Mouse (Mus musculus) heart, postnatal 0 days (tissue): Measurements from ENCODE around the gene Acap1. TPM values are rescaled to one million over a fixed set of nuclear protein-coding genes. Genes with fewer than 3 reads are reported as not detected.

ENCODE experiments used
- ATAC-seq: fragments of 200-750 bp; cut with Nextera tagmentation; 2 replicates; pipeline ENCODE4 v1.8.0; 2017; ENCODE audit warnings: low read depth, moderate number of reproducible peaks, moderate library complexity; ENCODE audit not compliant: insufficient read depth
- DNase-seq: peaks from one replicate; pipeline ENCODE4 v3.0.0-alpha.2; 2016; ENCODE audit warnings: low spot score
- H3K27ac ChIP-seq: fragments of 300-500 bp; sonication (generic); 2 replicates; pipeline ENCODE4 v1.5.1; 2014; ENCODE audit warnings: low read depth, mild to moderate bottlenecking
- H3K27me3 ChIP-seq: fragments of 300-500 bp; sonication (generic); 2 replicates; pipeline ENCODE4 v1.6.1; 2014; ENCODE audit warnings: low read length, mixed read lengths; ENCODE audit not compliant: control insufficient read depth, insufficient read depth
- H3K36me3 ChIP-seq: fragments of 300-500 bp; sonication (generic); replicated peaks from 2 replicates; pipeline ENCODE4 v1.6.1; 2014; ENCODE audit warnings: low read length, mixed read lengths; ENCODE audit not compliant: control insufficient read depth, insufficient read depth
- H3K4me1 ChIP-seq: fragments of 300-500 bp; sonication (generic); 2 replicates; pipeline ENCODE4 v1.6.1; 2014; ENCODE audit warnings: antibody characterized with exemption; ENCODE audit not compliant: control insufficient read depth, insufficient read depth
- H3K4me2 ChIP-seq: fragments of 300-500 bp; sonication (generic); 2 replicates; pipeline ENCODE4 v1.6.1; 2014; ENCODE audit warnings: low read depth, mild to moderate bottlenecking, low read length, moderate library complexity
- H3K4me3 ChIP-seq: fragments of 300-500 bp; sonication (generic); 2 replicates; pipeline ENCODE4 v1.5.1; 2014; ENCODE audit warnings: low read depth, low read length
- H3K9ac ChIP-seq: fragments of 300-500 bp; sonication (generic); replicated peaks from 2 replicates; pipeline ENCODE4 v1.6.1; 2014; ENCODE audit warnings: low read depth, low read length, mixed read lengths
- H3K9me3 ChIP-seq: fragments of 300-500 bp; sonication (generic); replicated peaks from 2 replicates; pipeline ENCODE4 v1.6.1; 2016; ENCODE audit warnings: low read length; ENCODE audit not compliant: control insufficient read depth
- CTCF ChIP-seq: IDR thresholded peaks from 2 replicates; pipeline ENCODE4 v1.5.1; 2016; ENCODE audit warnings: antibody characterized with exemption, control low read depth, low read depth
- EP300 ChIP-seq: IDR thresholded peaks from 2 replicates; pipeline ENCODE4 v1.6.1; 2016; ENCODE audit warnings: antibody characterized with exemption, low read depth
- WGBS: fragments of 180-500 bp; shearing (Covaris S2); extraction: QIAGEN DNeasy Blood & Tissue Kit; methylation state at CpG from one replicate; pipeline ENCODE4 v1.1.7; 2014; 5-methylcytosine and 5-hydroxymethylcytosine counted together
- polyA plus RNA-seq: library from polyadenylated mRNA; unstranded; fragments of >200 nt; fragmentation: Nextera tagmentation; extraction: Ambion mirVana; gene quantifications from 2 replicates; pipeline ENCODE4 v1.2.1, GENCODE M21; 2015
- total RNA-seq: library from RNA; depleted of rRNA; stranded (reverse); fragments of >200 nt; gene quantifications from 2 replicates; pipeline ENCODE4 v1.2.3, GENCODE M21; 2014; ENCODE audit warnings: low replicate concordance

The Acap1 gene
- total and polyA plus RNA-seq, 2 experiments from 2014 or later, result 2.5 TPM

- Histone ChIP-seq H3K27ac (peak overlapping the region; percentile 82), H3K4me3 (peak overlapping the region; percentile 64), H3K36me3 (no peaks in the 10 kb centered on the region), H3K9me3 (no peaks in the 10 kb centered on the region), H3K9ac (peak overlapping the region; percentile 70), H3K4me2 (peak overlapping the region; percentile 83), H3K4me1 (peaks cover 11% of the 10 kb centered on the region; the same call in 1 of the 2 replicates), H3K27me3 (peaks cover 33% of the 10 kb centered on the region)
- DNase-seq (no peak), ATAC-seq (no peak)
- WGBS, result 2% methylated on average over 7 of the region's 7 CpGs
- TF ChIP-seq CTCF, result no peak
- no peak; the same call in 1 of the 2 replicates for TF ChIP-seq EP300
Observed at GRCm38 (mm10) chr11:69838714-69839104, 56.6 kb downstream of the Acap1 start.

- WGBS, result under 1% methylated on average over 34 of the region's 34 CpGs
Observed at GRCm38 (mm10) chr11:69837952-69838713, 57.2 kb downstream of the Acap1 start, which contains the start of gene Tmem256. Gene Tmem256 (plus strand): TSS chr11:69838514.

GRCm38 (mm10) chr11:69837604-69837951, 57.8 kb downstream of the Acap1 start, which contains the start of gene Nlgn2:
Gene Nlgn2 (minus strand): TSS chr11:69837784.
- Histone ChIP-seq H3K4me1 (peaks cover 11% of the 10 kb centered on the region; the same call in 1 of the 2 replicates), H3K4me3 (peak within 1 kb of the TSS; percentile 64), H3K27ac (peak within 1 kb of the TSS; percentile 82), H3K9me3 (no peaks in the 10 kb centered on the region), H3K4me2 (peak within 1 kb of the TSS; percentile 83), H3K9ac (peak within 1 kb of the TSS; percentile 70), H3K36me3 (no peaks in the 10 kb centered on the region), H3K27me3 (peaks cover 41% of the 10 kb centered on the region)
- DNase-seq (no peak), ATAC-seq (peak; percentile 65)
- WGBS, result under 1% methylated on average over 21 of the region's 32 CpGs
- no peak; the same call in 1 of the 2 replicates for TF ChIP-seq CTCF
- TF ChIP-seq EP300, result no peak

More at GRCm38 (mm10) chr11:69837952-69838713, 57.2 kb downstream of the Acap1 start, which contains the start of gene Tmem256:
- 0 out of 2 replicates have a peak, but pooled peaks have one; percentile 1 for TF ChIP-seq CTCF
- peak; percentile 75 for TF ChIP-seq EP300
- H3K4me1 ChIP-seq, result peaks cover 11% of the 10 kb centered on the region; the same call in 1 of the 2 replicates
- ATAC-seq, result peak; percentile 91
- peaks cover 39% of the 10 kb centered on the region for H3K27me3 ChIP-seq
- no peaks in the 10 kb centered on the region for H3K9me3 ChIP-seq
- no peaks in the 10 kb centered on the region for H3K36me3 ChIP-seq
- peak within 1 kb of the TSS; percentile 83 for H3K4me2 ChIP-seq
- peak within 1 kb of the TSS; percentile 64 for H3K4me3 ChIP-seq
- H3K27ac ChIP-seq, result peak within 1 kb of the TSS; percentile 82
- DNase-seq, result peak; percentile 99
- H3K9ac ChIP-seq, result peak within 1 kb of the TSS; percentile 70

GRCm38 (mm10) chr11:69836703-69837576, 58.4 kb downstream of the Acap1 start:
- TF ChIP-seq CTCF, result no peak
- no peak for TF ChIP-seq EP300
- whole genome bisulfite sequencing, result 3% methylated on average over 50 of the region's 52 CpGs
- Histone ChIP-seq H3K4me2 (peak overlapping the region; percentile 83), H3K9ac (peak overlapping the region; percentile 56), H3K27ac (peak overlapping the region; percentile 47), H3K27me3 (peaks cover 41% of the 10 kb centered on the region), H3K9me3 (no peaks in the 10 kb centered on the region), H3K4me3 (peak overlapping the region; percentile 64), H3K36me3 (no peaks in the 10 kb centered on the region), H3K4me1 (peaks cover 11% of the 10 kb centered on the region; the same call in 1 of the 2 replicates)
- ATAC-seq, result no peak
- no peak for DNase-seq

GRCm38 (mm10) chr11:69835966-69836335, 59.4 kb downstream of the Acap1 start:
- Histone ChIP-seq H3K4me2 (no peak overlapping the region), H3K4me3 (no peak overlapping the region), H3K9me3 (no peaks in the 10 kb centered on the region), H3K4me1 (peaks cover 11% of the 10 kb centered on the region; the same call in 1 of the 2 replicates), H3K9ac (no peak overlapping the region), H3K27ac (no peak overlapping the region), H3K27me3 (peaks cover 41% of the 10 kb centered on the region), H3K36me3 (no peaks in the 10 kb centered on the region)
- DNase-seq, result no peak
- no peak for ATAC-seq
- 18% methylated on average over 4 of the region's 4 CpGs for WGBS
- TF ChIP-seq EP300 (no peak), CTCF (no peak)
